In the genomic region with DNA sequence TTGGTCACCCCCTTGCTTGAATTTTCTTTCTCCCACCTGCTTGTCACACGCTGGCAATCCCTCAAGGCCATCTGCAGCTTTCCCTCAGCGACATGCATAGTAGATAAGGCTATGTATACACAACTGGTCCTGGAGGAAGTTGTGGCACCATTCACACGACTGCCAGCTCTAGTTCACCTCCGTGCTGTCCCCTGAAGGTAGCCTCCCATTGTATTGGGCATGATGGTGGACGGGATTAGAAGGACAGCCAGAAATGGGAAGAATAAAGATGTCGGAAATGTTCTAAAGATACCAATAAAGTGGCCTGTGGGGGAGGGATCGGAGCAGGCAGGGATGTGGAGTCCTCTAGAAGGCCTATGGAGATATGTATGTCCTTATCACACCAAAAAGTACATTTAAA, we compare ENCODE assay signal across 15 mouse cellular contexts. TPM values are rescaled to one million over a fixed set of nuclear protein-coding genes. Genes with fewer than 3 reads are reported as not detected.
"Had no signal": no experiment of that assay in that cellular context is flagged by ENCODE, and none has a peak within 500 bp of the region (broad histone marks: within the 10 kb centered on the region; RNA-seq: fewer than 3 reads in every experiment).

No protein-coding gene starts in this region.

- H3K4me3 ChIP-seq: limb, embryonic 13.5 days; midbrain, embryonic 10.5 days; myocyte; neural tube, embryonic 15.5 days had no signal

- H3K27ac ChIP-seq: limb, embryonic 13.5 days; liver, embryonic 14.5 days; midbrain, embryonic 10.5 days; neural tube, embryonic 15.5 days had no signal

- H3K9me3 ChIP-seq: limb, embryonic 13.5 days; midbrain, embryonic 10.5 days; neural tube, embryonic 15.5 days had no signal

- H3K9ac ChIP-seq: limb, embryonic 13.5 days; liver, embryonic 14.5 days; neural tube, embryonic 15.5 days had no signal

- H3K27me3 ChIP-seq: limb, embryonic 13.5 days; neural tube, embryonic 15.5 days had no signal

- ATAC-seq: intestine, postnatal 0 days had no signal

- H3K36me3 ChIP-seq: limb, embryonic 13.5 days; midbrain, embryonic 10.5 days; neural tube, embryonic 15.5 days had no signal

- H3K4me2 ChIP-seq: limb, embryonic 13.5 days; neural tube, embryonic 15.5 days had no signal

- DNase-seq: kidney, adult 8-10 months; layer of hippocampus, adult 9-11 months; lung, adult 18-20 months; lung, postnatal 36 days; midbrain, embryonic 14.5 days; right cerebral cortex, adult 18-20 months; right cerebral cortex, postnatal 25 days; thymus, postnatal 36 days had no signal

RNA-seq across cellular contexts. Expression of a gene that starts 20.0 kb away (rescaled TPM):
- total RNA-seq: megakaryocyte, adult 5-6 weeks had no signal
